Mouse (Mus musculus): Measurements from ENCODE around the gene Nos2.
"Not testable (repeated sequence)": the region's sequence is repeated elsewhere in the genome, so short reads cannot be mapped to it uniquely, and the experiment has no call there.

Nos2 gene

GRCm38 (mm10) chr11:78989206-78989605, 68.6 kb downstream of the Nos2 start:
- not testable (repeated sequence) for DNase-seq (ENCODE audit: low spot score in 2 of 2)

- no peak for DNase-seq (ENCODE audit: low spot score in 2 of 2)
These were observed 69.5 kb downstream of the Nos2 start for GRCm38 (mm10) chr11:78990096-78990495.

- DNase-seq (ENCODE audit: low spot score in 2 of 2), result not testable (repeated sequence)
These were observed 70.4 kb downstream of the Nos2 start for GRCm38 (mm10) chr11:78990875-78991543.

- DNase-seq (ENCODE audit: low spot score in 2 of 2), result no peak
These were observed 78.5 kb downstream of the Nos2 start for GRCm38 (mm10) chr11:78999118-78999517.

GRCm38 (mm10) chr11:79001871-79002270, 81.3 kb downstream of the Nos2 start:
- no peak for DNase-seq (ENCODE audit: low spot score in 2 of 2)

GRCm38 (mm10) chr11:79002551-79002951, 82.0 kb downstream of the Nos2 start:
- DNase-seq (ENCODE audit: low spot score in 2 of 2), result no peak

GRCm38 (mm10) chr11:79003053-79003768, 82.6 kb downstream of the Nos2 start:
- no peak for DNase-seq (ENCODE audit: low spot score in 2 of 2)

- DNase-seq (ENCODE audit: low spot score in 2 of 2), result no peak
These were observed 83.4 kb downstream of the Nos2 start for GRCm38 (mm10) chr11:79003769-79004638.

- no peak for DNase-seq (ENCODE audit: low spot score in 2 of 2)
These were observed 85.2 kb downstream of the Nos2 start for GRCm38 (mm10) chr11:79005578-79006394.

GRCm38 (mm10) chr11:79006417-79006816, 85.8 kb downstream of the Nos2 start:
- no peak for DNase-seq (ENCODE audit: low spot score in 2 of 2)

- not testable (repeated sequence) for DNase-seq (ENCODE audit: low spot score in 2 of 2)
These were observed 86.8 kb downstream of the Nos2 start for GRCm38 (mm10) chr11:79007356-79007755.

- DNase-seq (ENCODE audit: low spot score in 2 of 2), result no peak
These were observed 87.6 kb downstream of the Nos2 start for GRCm38 (mm10) chr11:79008007-79008775.

GRCm38 (mm10) chr11:79008891-79009290, 88.3 kb downstream of the Nos2 start:
- DNase-seq (ENCODE audit: low spot score in 2 of 2), result no peak

Measured in frontal cortex, postnatal 36 days (tissue).